Comparison of ENCODE assay signal across 21 mouse cellular contexts in genomic region chr16:94239567-94239966, GRCm38 (mm10).
A peak's percentile ranks its signal among the peaks of the same experiment; 100 is the strongest.
DNase-seq lines count a peak whose midpoint lies in the region; ATAC-seq and TF ChIP-seq lines count a peak whose summit lies in the region.
"Had no signal": no experiment of that assay in that cellular context is flagged by ENCODE, and none has a peak within 500 bp of the region (broad histone marks: within the 10 kb centered on the region; RNA-seq: fewer than 3 reads in every experiment).

No protein-coding gene starts in this region.

- no peak for ATAC-seq in erythroblast, adult 5-6 weeks (replicated peaks; ENCODE audit: low FRiP score, poor library complexity, severe bottlenecking)
- ATAC-seq: intestine, postnatal 0 days had no signal

- H3K4me3 ChIP-seq in MEL (ENCODE audit: control insufficient read depth in 1 of 2, insufficient read depth in 1 of 2, low read depth in 2 of 2, low read length in 2 of 2) (no peak overlapping the region), macrophage (ENCODE audit: inconsistent target) (no peak overlapping the region)
- no peak overlapping the region for H3K4me3 ChIP-seq in layer of hippocampus, adult 2 months
- H3K4me3 ChIP-seq: embryonic facial prominence, embryonic 15.5 days; forebrain, embryonic 12.5 days; hindbrain, embryonic 13.5 days; midbrain, embryonic 10.5 days; stomach, embryonic 15.5 days had no signal

- no peak for TF ChIP-seq RAD21 in MEL (IDR thresholded peaks at IDR 0.05; ENCODE audit: low read depth, low read length)

- TF ChIP-seq EP300 in MEL (IDR thresholded peaks at IDR 0.05; ENCODE audit: low read depth in 1 of 2, low read length in 2 of 2) = no peak

- peaks cover 14 to 38% of the 10 kb centered on the region in 2 experiments for H3K4me1 ChIP-seq in MEL (ENCODE audit: control insufficient read depth in 1 of 2, insufficient read depth in 2 of 2, low read length in 2 of 2)
- H3K4me1 ChIP-seq: embryonic facial prominence, embryonic 15.5 days; stomach, embryonic 15.5 days had no signal

- no peak for TF ChIP-seq CTCF in MEL (IDR thresholded peaks at IDR 0.05 in 2 of 3, conservative IDR thresholded peaks at IDR 0.05 in 1 of 3; ENCODE audit: control insufficient read depth in 1 of 3, insufficient read depth in 1 of 3, low read depth in 2 of 3, low read length in 3 of 3, poor library complexity in 1 of 3, severe bottlenecking in 1 of 3)
- no peak for TF ChIP-seq CTCF in layer of hippocampus, adult 2 months (conservative IDR thresholded peaks at IDR 0.05)

- H3K9ac ChIP-seq in MEL (ENCODE audit: control insufficient read depth, low read depth, low read length, poor library complexity, severe bottlenecking) = no peak overlapping the region
- H3K9ac ChIP-seq: embryonic facial prominence, embryonic 15.5 days; forebrain, embryonic 12.5 days; hindbrain, embryonic 13.5 days; liver, embryonic 14.5 days; stomach, embryonic 15.5 days had no signal

- H3K36me3 ChIP-seq in MEL (ENCODE audit: control insufficient read depth in 1 of 2, insufficient read depth in 2 of 2, low read length in 2 of 2) (peaks cover 0 to 25% of the 10 kb centered on the region in 2 experiments; a peak in 2 of 4 replicates), macrophage (ENCODE audit: inconsistent target) (no peaks in the 10 kb centered on the region)
- H3K36me3 ChIP-seq: embryonic facial prominence, embryonic 15.5 days; forebrain, embryonic 12.5 days; hindbrain, embryonic 13.5 days; midbrain, embryonic 10.5 days; stomach, embryonic 15.5 days had no signal

- TF ChIP-seq POLR2A in MEL (IDR thresholded peaks at IDR 0.05; ENCODE audit: control insufficient read depth in 1 of 2, insufficient read depth in 1 of 2, low read depth in 1 of 2, low read length in 2 of 2, poor library complexity in 1 of 2) = no peak

- DNase-seq in thymus, postnatal 0 days (ENCODE audit: low spot score) = peak; percentile 50
- DNase-seq in thymus, postnatal 10 days (ENCODE audit: low spot score in 2 of 2) = no peak
- peak; percentile 32 for DNase-seq in MEL (ENCODE audit: low read depth, low spot score)
- DNase-seq in layer of hippocampus, adult 2 months (ENCODE audit: low spot score in 2 of 2) = no peak
- no peak for DNase-seq in c-Kit-positive CD71-positive TER-119-positive erythroid progenitor cells, embryonic 14.5 days (ENCODE audit: low spot score)
- DNase-seq: adrenal gland, postnatal 36 days; cerebellum, postnatal 14 days; embryo, embryonic 11 days; gastrocnemius, postnatal 36 days; kidney, postnatal 10 days; lung, postnatal 14 days; thymus, postnatal 4 days had no signal

- H3K79me2 ChIP-seq in MEL (ENCODE audit: control insufficient read depth, insufficient read depth, low read length, poor library complexity) (no peaks in the 10 kb centered on the region), macrophage (ENCODE audit: inconsistent target) (no peaks in the 10 kb centered on the region)

- H3K27ac ChIP-seq in MEL (ENCODE audit: control insufficient read depth, low read depth, low read length) (no peak overlapping the region), macrophage (0 out of 2 replicates have a peak overlapping the region, but pooled peaks have one; percentile 5)
- H3K27ac ChIP-seq in layer of hippocampus, adult 2 months = no peak overlapping the region
- H3K27ac ChIP-seq: embryonic facial prominence, embryonic 15.5 days; forebrain, embryonic 12.5 days; hindbrain, embryonic 13.5 days; liver, embryonic 14.5 days; midbrain, embryonic 10.5 days; stomach, embryonic 15.5 days had no signal

- H3K27me3 ChIP-seq in MEL (ENCODE audit: control insufficient read depth in 1 of 2, insufficient read depth in 2 of 2, low read length in 2 of 2) = no peaks in the 10 kb centered on the region
- H3K27me3 ChIP-seq: embryonic facial prominence, embryonic 15.5 days; stomach, embryonic 15.5 days had no signal

- 43% methylated on average over 6 of the region's 6 CpGs for WGBS in macrophage (ENCODE audit: missing documents)

- H3K9me3 ChIP-seq in MEL (replicated peaks; ENCODE audit: insufficient read depth, low read length) = no peaks in the 10 kb centered on the region
- H3K9me3 ChIP-seq: embryonic facial prominence, embryonic 15.5 days; forebrain, embryonic 12.5 days; hindbrain, embryonic 13.5 days; midbrain, embryonic 10.5 days; stomach, embryonic 15.5 days had no signal

TF ChIP-seq in MEL, 35 proteins besides CTCF, POLR2A, EP300 and RAD21:
- TF ChIP-seq MAZ (IDR thresholded peaks at IDR 0.05; ENCODE audit: low read depth, low read length) (no peak), TAL1 (IDR thresholded peaks at IDR 0.05; ENCODE audit: low read length) (no peak), POLR2AphosphoS5 (IDR thresholded peaks at IDR 0.05; ENCODE audit: borderline replicate concordance, low read depth, low read length) (no peak), TBP (IDR thresholded peaks at IDR 0.05; ENCODE audit: low read depth, low read length) (no peak), MAX (IDR thresholded peaks at IDR 0.05; ENCODE audit: low read length) (no peak), MEF2A (IDR thresholded peaks at IDR 0.05; ENCODE audit: extremely low read depth, insufficient replicate concordance, low read depth, low read length, poor library complexity, severe bottlenecking) (no peak), NELFE (IDR thresholded peaks at IDR 0.05; ENCODE audit: low read depth, low read length) (no peak), ZMIZ1 (IDR thresholded peaks at IDR 0.05; ENCODE audit: low read depth, low read length) (no peak), KAT2A (conservative IDR thresholded peaks at IDR 0.05; ENCODE audit: low read depth, low read length) (no peak), UBTF (IDR thresholded peaks at IDR 0.05; ENCODE audit: borderline replicate concordance, insufficient read depth, low read depth, low read length) (no peak), NRF1 (IDR thresholded peaks at IDR 0.05; ENCODE audit: insufficient read depth, low read depth, low read length, poor library complexity, severe bottlenecking) (no peak), E2F4 (IDR thresholded peaks at IDR 0.05; ENCODE audit: borderline replicate concordance, low read depth, low read length) (no peak), USF1 (IDR thresholded peaks at IDR 0.05; ENCODE audit: low read depth, low read length) (no peak), GATA1 (IDR thresholded peaks at IDR 0.05; ENCODE audit: low read depth, low read length) (no peak), USF2 (IDR thresholded peaks at IDR 0.05; ENCODE audit: borderline replicate concordance in 1 of 2, insufficient read depth in 1 of 2, low read depth in 1 of 2, low read length in 2 of 2) (no peak), MXI1 (IDR thresholded peaks at IDR 0.05; ENCODE audit: low read depth, low read length) (no peak), ETS1 (IDR thresholded peaks at IDR 0.05; ENCODE audit: low read depth, low read length) (no peak), ZNF384 (IDR thresholded peaks at IDR 0.05; ENCODE audit: low read depth, low read length) (no peak), CHD2 (IDR thresholded peaks at IDR 0.05; ENCODE audit: low read length) (no peak)

Comparison
In these comparisons a context has a peak if more than half of its experiments do, and no peak if none do; other contexts are left out.
1. DNase-seq: peak in thymus, postnatal 0 days (single experiment) and MEL (single experiment); none in thymus, postnatal 10 days (0 of 2), layer of hippocampus, adult 2 months (0 of 2) and c-Kit-positive CD71-positive TER-119-positive erythroid progenitor cells, embryonic 14.5 days (single experiment).